Mouse (Mus musculus) liver, adult 2 months (tissue): Measurements from ENCODE around the gene Scnn1b. TPM values are rescaled to one million over a fixed set of nuclear protein-coding genes. Genes with fewer than 3 reads are reported as not detected.

Experiments
- DNase-seq: peaks from one replicate; pipeline ENCODE4 v3.0.0-alpha.2; 2011; ENCODE audit warnings: low read depth, low spot score; ENCODE audit errors: extremely low read depth
- H3K27ac ChIP-seq: fragments of 200-500 bp; replicated peaks from 2 replicates; pipeline ENCODE4 v1.5.1; 2012; ENCODE audit warnings: low read depth, mild to moderate bottlenecking, control low read depth, inconsistent platforms, low read length; ENCODE audit not compliant: insufficient read depth
- H3K27me3 ChIP-seq: fragments of 200-500 bp; 2 replicates; pipeline ENCODE4 v1.6.1; 2012; ENCODE audit warnings: mild to moderate bottlenecking, moderate library complexity, low read length, inconsistent platforms; ENCODE audit not compliant: control insufficient read depth, insufficient read depth
- H3K36me3 ChIP-seq: fragments of 200-500 bp; 2 replicates; pipeline ENCODE4 v1.6.1; 2012; ENCODE audit warnings: low read length, inconsistent platforms; ENCODE audit not compliant: control insufficient read depth, insufficient read depth
- H3K4me1 ChIP-seq: fragments of 200-500 bp; 2 replicates; pipeline ENCODE4 v1.6.1; 2011; ENCODE audit warnings: low read length; ENCODE audit not compliant: control insufficient read depth, insufficient read depth
- H3K4me3 ChIP-seq: fragments of 200-500 bp; 2 replicates; pipeline ENCODE4 v1.5.1; 2011; ENCODE audit warnings: low read depth, mild to moderate bottlenecking, control low read depth, low read length, moderate library complexity; ENCODE audit not compliant: insufficient read depth
- H3K79me2 ChIP-seq: fragments of 200-500 bp; 2 replicates; pipeline ENCODE4 v1.6.1; 2012; ENCODE audit warnings: inconsistent platforms, mild to moderate bottlenecking, low read length, moderate library complexity; ENCODE audit not compliant: control insufficient read depth, insufficient read depth
- H3K9ac ChIP-seq: fragments of 200-500 bp; 2 replicates; pipeline ENCODE4 v1.6.1; 2012; ENCODE audit warnings: low read depth, mild to moderate bottlenecking, control low read depth, inconsistent platforms, low read length
- CTCF ChIP-seq: fragments of 200-500 bp; IDR thresholded peaks from 2 replicates; pipeline ENCODE4 v1.5.1; 2011; ENCODE audit warnings: low read depth, low read length, control low read depth
- POLR2A ChIP-seq: fragments of 200-500 bp; IDR thresholded peaks from 2 replicates; pipeline ENCODE4 v1.6.1; 2011; ENCODE audit warnings: low read length, control low read depth; ENCODE audit not compliant: insufficient read depth; ENCODE audit errors: extremely low read depth
- WGBS: fragments of 180-500 bp; shearing (Covaris S2); methylation state at CpG from one replicate; pipeline ENCODE4 v1.1.7; 2018; 5-methylcytosine and 5-hydroxymethylcytosine counted together
- polyA plus RNA-seq: library from polyadenylated mRNA; depleted of rRNA; stranded (reverse); fragments of >200 nt; gene quantifications from 2 replicates; pipeline ENCODE4 v1.2.3, GENCODE M21; 2012
- total RNA-seq: library from RNA; depleted of rRNA; stranded (reverse); fragments of >200 nt; gene quantifications from 2 replicates; pipeline ENCODE4 v1.2.3, GENCODE M21; 2014

Gene Scnn1b
- total and polyA plus RNA-seq, 2 experiments = not detected

DNA sequence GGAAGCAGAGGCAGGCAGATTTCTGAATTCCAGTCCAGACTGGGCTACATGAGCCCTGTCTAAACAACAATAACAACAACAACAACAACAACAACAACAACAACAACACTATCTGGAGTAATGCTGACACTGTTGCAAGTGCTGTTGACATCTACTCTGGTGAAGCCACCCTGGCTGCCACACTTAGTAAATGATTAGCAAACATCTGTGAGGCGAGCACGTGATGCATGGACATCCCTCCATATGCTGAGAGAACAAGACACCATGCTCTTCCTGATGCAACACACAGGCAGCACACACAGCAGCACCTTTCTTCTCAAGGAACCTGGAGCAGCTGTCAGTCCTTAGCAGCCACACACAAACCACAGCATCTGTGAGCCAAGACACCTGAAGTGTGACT lies 63.0 kb downstream of the Scnn1b start:
- Histone ChIP-seq H3K4me1 (no peaks in the 10 kb centered on the region), H3K9ac (no peak overlapping the region), H3K27me3 (no peaks in the 10 kb centered on the region), H3K4me3 (no peak overlapping the region), H3K27ac (no peak overlapping the region), H3K79me2 (no peaks in the 10 kb centered on the region), H3K36me3 (peaks cover 23% of the 10 kb centered on the region)
- DNase-seq = no peak
- 87% methylated on average over 2 of the region's 2 CpGs for WGBS
- TF ChIP-seq POLR2A (no peak), CTCF (no peak)

DNA sequence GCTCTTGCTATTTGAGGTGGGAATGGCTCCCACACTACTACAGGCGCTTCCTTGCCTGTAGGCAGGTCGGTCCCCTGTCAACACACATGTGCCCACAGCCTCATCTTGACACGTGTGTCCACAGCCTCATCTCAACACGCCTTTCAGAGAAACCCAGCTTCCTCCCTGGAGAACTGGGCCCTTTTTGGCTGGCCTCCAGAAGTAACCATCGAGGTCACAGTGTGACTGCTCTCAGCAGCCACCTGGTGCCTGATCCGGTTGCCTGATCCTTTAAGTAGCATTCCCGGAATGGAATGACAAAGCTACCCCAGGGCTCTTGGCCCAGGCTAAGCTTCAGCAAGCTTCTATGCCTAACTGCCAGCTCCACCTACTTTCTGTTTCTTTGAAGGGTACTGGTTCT lies 66.4 kb downstream of the Scnn1b start:
- no peak overlapping the region for H3K9ac ChIP-seq
- 82% methylated on average over 7 of the region's 7 CpGs for WGBS
- peaks cover 11% of the 10 kb centered on the region; the same call in 1 of the 2 replicates for H3K36me3 ChIP-seq
- H3K4me1 ChIP-seq = no peaks in the 10 kb centered on the region
- no peak overlapping the region for H3K4me3 ChIP-seq
- H3K79me2 ChIP-seq = no peaks in the 10 kb centered on the region
- H3K27ac ChIP-seq = no peak overlapping the region
- DNase-seq = no peak
- no peak for TF ChIP-seq POLR2A
- no peak for TF ChIP-seq CTCF
- no peaks in the 10 kb centered on the region for H3K27me3 ChIP-seq

DNA sequence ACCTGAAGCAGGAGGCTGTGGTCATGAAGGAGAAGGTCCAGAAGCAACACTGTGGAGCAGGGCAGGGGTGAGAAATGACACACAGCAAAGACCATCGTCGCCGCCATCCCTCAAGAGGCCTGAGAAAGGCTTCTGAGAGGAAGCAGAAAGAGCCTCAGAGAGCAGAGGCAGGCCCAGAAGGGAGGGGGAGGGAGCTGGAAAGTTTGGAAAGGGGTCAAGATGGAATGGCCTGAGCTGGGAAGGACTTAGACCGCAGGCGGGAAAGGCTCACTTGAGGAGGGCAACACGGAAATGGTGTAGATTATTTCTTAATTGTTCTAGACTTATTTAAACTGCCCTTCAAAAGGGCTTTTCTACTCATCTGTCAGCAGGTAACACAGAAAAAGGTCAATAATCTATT lies 68.8 kb downstream of the Scnn1b start:
- DNase-seq = no peak
- Histone ChIP-seq H3K27ac (no peak overlapping the region), H3K4me3 (no peak overlapping the region), H3K4me1 (no peaks in the 10 kb centered on the region), H3K79me2 (no peaks in the 10 kb centered on the region), H3K9ac (no peak overlapping the region), H3K36me3 (peaks cover 7% of the 10 kb centered on the region; the same call in 1 of the 2 replicates), H3K27me3 (no peaks in the 10 kb centered on the region)
- 92% methylated on average over 6 of the region's 6 CpGs for WGBS
- TF ChIP-seq CTCF (no peak), POLR2A (no peak)

DNA sequence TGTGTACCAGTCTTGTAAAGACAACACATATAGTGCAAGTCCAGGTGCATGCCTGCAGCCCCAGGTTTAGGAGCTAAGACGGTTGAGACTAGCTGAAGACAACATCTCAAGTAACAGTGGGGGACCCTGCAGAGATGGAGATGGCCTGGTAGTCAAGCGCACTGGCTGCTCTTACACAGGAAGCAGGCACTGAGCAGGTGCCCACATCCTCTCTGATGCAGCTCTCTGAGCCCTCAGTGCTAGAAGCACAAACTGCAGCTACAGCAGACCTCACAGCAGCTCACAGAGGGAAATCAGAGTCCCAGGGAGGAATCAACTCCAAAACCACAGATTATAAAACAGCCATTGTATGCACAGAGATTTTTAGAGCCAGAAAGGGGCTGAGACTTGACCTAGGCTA lies 69.5 kb downstream of the Scnn1b start:
- Histone ChIP-seq H3K4me3 (no peak overlapping the region), H3K9ac (no peak overlapping the region), H3K27ac (no peak overlapping the region), H3K79me2 (no peaks in the 10 kb centered on the region), H3K4me1 (no peaks in the 10 kb centered on the region), H3K36me3 (peaks cover 3% of the 10 kb centered on the region; the same call in 1 of the 2 replicates), H3K27me3 (no peaks in the 10 kb centered on the region)
- 93% methylated on average over 2 of the region's 2 CpGs for WGBS
- TF ChIP-seq POLR2A (no peak), CTCF (no peak)
- DNase-seq = no peak

DNA sequence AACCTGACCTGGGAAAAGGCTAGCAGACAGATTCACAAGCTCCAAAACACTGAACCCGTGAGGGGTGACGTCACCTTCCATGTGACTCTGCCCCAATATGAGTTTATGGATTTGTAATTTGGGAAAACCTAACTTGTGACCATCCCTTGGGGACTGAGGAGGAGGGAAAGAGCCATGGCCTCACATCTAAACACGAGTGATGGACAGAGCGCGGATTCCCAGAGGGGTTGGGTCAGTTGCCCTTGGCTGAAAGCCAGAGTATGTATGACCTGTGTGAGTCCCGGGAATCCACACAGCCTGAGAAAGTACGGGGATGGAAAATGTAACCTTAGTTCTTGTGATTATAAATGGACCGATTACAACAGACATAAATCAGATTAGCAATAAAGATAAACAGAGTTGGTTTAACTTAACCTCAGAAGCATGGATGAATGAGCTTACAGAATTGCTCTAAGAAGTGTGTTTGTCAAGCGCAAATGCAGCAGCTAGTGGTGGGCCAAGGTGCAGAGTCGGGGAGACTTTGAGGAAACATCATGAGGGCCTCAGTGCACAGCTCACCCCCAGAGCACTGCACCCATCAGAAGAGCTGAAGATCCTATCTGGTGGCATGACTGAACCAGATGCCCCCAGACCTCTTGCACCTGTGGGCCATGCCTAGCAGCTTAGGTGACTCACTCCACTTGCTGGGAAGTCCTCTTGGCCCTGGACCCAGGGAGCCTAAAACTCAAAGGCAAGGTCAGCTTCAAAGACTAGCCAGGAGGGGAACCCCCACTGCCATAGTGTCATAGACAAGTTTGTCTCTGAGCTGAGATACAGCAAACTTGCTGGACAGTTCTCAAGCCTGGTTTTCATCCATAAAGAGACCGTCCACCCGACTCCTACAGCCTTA lies 71.3 kb downstream of the Scnn1b start:
- WGBS = 83% methylated on average over 12 of the region's 12 CpGs
- no peak for DNase-seq
- Histone ChIP-seq H3K4me1 (no peaks in the 10 kb centered on the region), H3K9ac (no peak overlapping the region), H3K36me3 (no peaks in the 10 kb centered on the region; the same call in 1 of the 2 replicates), H3K27me3 (no peaks in the 10 kb centered on the region), H3K79me2 (no peaks in the 10 kb centered on the region), H3K4me3 (no peak overlapping the region), H3K27ac (no peak overlapping the region)
- TF ChIP-seq POLR2A (no peak), CTCF (no peak)
